Mouse (Mus musculus) neural tube, embryonic 12.5 days (tissue): ENCODE measurements around the gene Agbl3. TPM values are rescaled to one million over a fixed set of nuclear protein-coding genes. Genes with fewer than 3 reads are reported as not detected.

ENCODE experiments used
- ATAC-seq: fragments of 200-750 bp; cut with Nextera tagmentation; 2 replicates; pipeline ENCODE4 v1.8.0; 2017; ENCODE audit warnings: low read depth, mild to moderate bottlenecking, moderate TSS enrichment, moderate library complexity; ENCODE audit not compliant: low FRiP score
- H3K27ac ChIP-seq: fragments of 300-500 bp; sonication (generic); 2 replicates; pipeline ENCODE4 v1.5.1; 2016
- H3K27me3 ChIP-seq: fragments of 300-500 bp; sonication (generic); replicated peaks from 2 replicates; pipeline ENCODE4 v1.6.1; 2016; ENCODE audit warnings: mild to moderate bottlenecking
- H3K36me3 ChIP-seq: fragments of 300-500 bp; sonication (generic); 2 replicates; pipeline ENCODE4 v1.6.1; 2016; ENCODE audit warnings: mild to moderate bottlenecking
- H3K4me1 ChIP-seq: fragments of 300-500 bp; sonication (generic); 2 replicates; pipeline ENCODE4 v1.6.1; 2016
- H3K4me2 ChIP-seq: fragments of 300-500 bp; sonication (generic); replicated peaks from 2 replicates; pipeline ENCODE4 v1.6.1; 2016; ENCODE audit warnings: mild to moderate bottlenecking
- H3K4me3 ChIP-seq: fragments of 300-500 bp; sonication (generic); 2 replicates; pipeline ENCODE4 v1.5.1; 2016
- H3K9ac ChIP-seq: fragments of 300-500 bp; sonication (generic); 2 replicates; pipeline ENCODE4 v1.6.1; 2016; ENCODE audit warnings: mild to moderate bottlenecking
- H3K9me3 ChIP-seq: fragments of 300-500 bp; sonication (generic); 2 replicates; pipeline ENCODE4 v1.6.1; 2016; ENCODE audit warnings: mild to moderate bottlenecking
- WGBS: fragments of 180-500 bp; shearing (Covaris S2); methylation state at CpG from one replicate; pipeline ENCODE4 v1.1.7; 2016; 5-methylcytosine and 5-hydroxymethylcytosine counted together
- polyA plus RNA-seq: library from polyadenylated mRNA; unstranded; fragments of >200 nt; fragmentation: Nextera tagmentation; extraction: Ambion mirVana; gene quantifications from 2 replicates; pipeline ENCODE4 v1.2.1, GENCODE M21; 2016

The Agbl3 gene
- polyA plus RNA-seq, 1 experiment from 2014 or later, result 9.1 TPM

GRCm38 (mm10) chr6:34867995-34868350 lies 87.7 kb downstream of the Agbl3 start:
- Histone ChIP-seq H3K27me3 (no peaks in the 10 kb centered on the region), H3K4me3 (no peak overlapping the region), H3K27ac (no peak overlapping the region), H3K9ac (no peak overlapping the region), H3K36me3 (no peaks in the 10 kb centered on the region), H3K9me3 (no peaks in the 10 kb centered on the region), H3K4me1 (peaks cover 5% of the 10 kb centered on the region; the same call in 1 of the 2 replicates), H3K4me2 (no peak overlapping the region)
- 82% methylated on average over 10 of the region's 10 CpGs for WGBS
- ATAC-seq, result no peak

GRCm38 (mm10) chr6:34868507-34869217 lies 88.4 kb downstream of the Agbl3 start:
- no peaks in the 10 kb centered on the region for H3K27me3 ChIP-seq
- no peak overlapping the region for H3K4me3 ChIP-seq
- no peak overlapping the region for H3K27ac ChIP-seq
- no peaks in the 10 kb centered on the region for H3K9me3 ChIP-seq
- peaks cover 5% of the 10 kb centered on the region; the same call in 1 of the 2 replicates for H3K4me1 ChIP-seq
- no peak overlapping the region for H3K4me2 ChIP-seq
- H3K36me3 ChIP-seq, result peaks cover under 1% of the 10 kb centered on the region; the same call in 1 of the 2 replicates
- H3K9ac ChIP-seq, result no peak overlapping the region
- WGBS, result 80% methylated on average over 20 of the region's 20 CpGs
- no peak for ATAC-seq

- Histone ChIP-seq H3K4me2 (no peak overlapping the region), H3K27me3 (no peaks in the 10 kb centered on the region), H3K9ac (no peak overlapping the region), H3K27ac (no peak overlapping the region), H3K4me3 (no peak overlapping the region), H3K36me3 (peaks cover 4% of the 10 kb centered on the region; the same call in 1 of the 2 replicates), H3K4me1 (peaks cover 7% of the 10 kb centered on the region; the same call in 1 of the 2 replicates), H3K9me3 (no peaks in the 10 kb centered on the region)
- no peak for ATAC-seq
- WGBS, result 83% methylated on average over 13 of the region's 13 CpGs
Measured at GRCm38 (mm10) chr6:34869225-34869915, 89.1 kb downstream of the Agbl3 start.

DNA sequence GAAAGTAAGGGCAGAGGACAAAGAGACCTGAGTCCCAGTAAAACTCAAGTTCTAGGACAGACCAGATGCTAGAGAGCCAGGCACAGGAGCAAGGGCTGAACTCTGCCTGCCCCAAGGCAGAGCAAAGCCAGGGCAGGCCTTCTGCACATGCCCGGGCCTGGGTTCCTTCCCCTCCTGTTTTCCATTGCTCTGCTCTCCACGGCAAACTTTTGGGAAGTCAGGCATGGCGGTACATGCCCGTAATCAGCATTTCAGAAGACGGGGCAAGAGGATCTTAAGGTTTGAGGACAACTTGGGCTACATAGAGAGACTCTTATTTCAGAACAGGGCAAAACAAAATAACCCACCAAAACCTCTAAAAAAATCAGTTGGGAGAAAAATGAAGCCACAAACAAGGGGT lies 89.9 kb downstream of the Agbl3 start:
- 92% methylated on average over 5 of the region's 5 CpGs for WGBS
- H3K36me3 ChIP-seq, result peaks cover 4% of the 10 kb centered on the region; the same call in 1 of the 2 replicates
- H3K4me1 ChIP-seq, result peaks cover 10% of the 10 kb centered on the region; the same call in 1 of the 2 replicates
- no peak overlapping the region for H3K9ac ChIP-seq
- H3K4me2 ChIP-seq, result no peak overlapping the region
- no peaks in the 10 kb centered on the region for H3K9me3 ChIP-seq
- H3K4me3 ChIP-seq, result no peak overlapping the region
- H3K27ac ChIP-seq, result no peak overlapping the region
- no peak for ATAC-seq
- H3K27me3 ChIP-seq, result no peaks in the 10 kb centered on the region

GRCm38 (mm10) chr6:34870724-34871123 lies 90.5 kb downstream of the Agbl3 start:
- WGBS, result 90% methylated on average over 5 of the region's 5 CpGs
- ATAC-seq, result no peak
- H3K4me3 ChIP-seq, result no peak overlapping the region
- no peaks in the 10 kb centered on the region for H3K27me3 ChIP-seq
- no peak overlapping the region for H3K9ac ChIP-seq
- H3K36me3 ChIP-seq, result peaks cover 4% of the 10 kb centered on the region; the same call in 1 of the 2 replicates
- H3K4me2 ChIP-seq, result no peak overlapping the region
- no peaks in the 10 kb centered on the region for H3K9me3 ChIP-seq
- no peak overlapping the region for H3K27ac ChIP-seq
- H3K4me1 ChIP-seq, result peaks cover 10% of the 10 kb centered on the region; the same call in 1 of the 2 replicates

- H3K4me3 ChIP-seq, result no peak overlapping the region
- H3K4me1 ChIP-seq, result peaks cover 15% of the 10 kb centered on the region
- peaks cover 4% of the 10 kb centered on the region; the same call in 1 of the 2 replicates for H3K36me3 ChIP-seq
- no peak for ATAC-seq
- no peaks in the 10 kb centered on the region for H3K9me3 ChIP-seq
- H3K4me2 ChIP-seq, result no peak overlapping the region
- no peak overlapping the region for H3K9ac ChIP-seq
- H3K27ac ChIP-seq, result no peak overlapping the region
- H3K27me3 ChIP-seq, result no peaks in the 10 kb centered on the region
- 89% methylated on average over 7 of the region's 7 CpGs for WGBS
Measured at GRCm38 (mm10) chr6:34871929-34872328, 91.7 kb downstream of the Agbl3 start.

DNA sequence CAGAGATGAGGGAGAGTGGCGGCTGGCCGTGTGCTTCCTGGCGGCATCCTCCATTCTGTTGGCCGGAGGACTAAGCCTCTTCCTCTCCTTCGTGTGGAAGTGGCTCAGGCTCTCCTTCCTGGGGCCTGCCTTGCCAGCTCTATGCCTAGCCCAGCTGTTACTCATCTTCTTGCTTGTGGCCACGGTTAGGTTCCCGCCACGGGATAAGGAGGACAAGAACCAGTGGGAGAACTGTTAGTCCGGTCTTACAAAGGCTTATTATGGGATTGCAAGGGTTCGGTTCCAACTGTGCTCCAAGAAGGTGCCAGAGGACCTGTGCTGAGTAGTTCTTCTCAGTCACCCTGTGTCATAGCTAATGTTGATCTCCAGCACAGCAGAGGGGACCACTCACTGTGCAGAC lies 92.6 kb downstream of the Agbl3 start:
- no peaks in the 10 kb centered on the region for H3K9me3 ChIP-seq
- 93% methylated on average over 10 of the region's 10 CpGs for WGBS
- H3K27ac ChIP-seq, result no peak overlapping the region
- no peak overlapping the region for H3K9ac ChIP-seq
- peaks cover 4% of the 10 kb centered on the region; the same call in 1 of the 2 replicates for H3K36me3 ChIP-seq
- peaks cover 18% of the 10 kb centered on the region for H3K4me1 ChIP-seq
- ATAC-seq, result no peak
- H3K4me3 ChIP-seq, result no peak overlapping the region
- H3K4me2 ChIP-seq, result no peak overlapping the region
- no peaks in the 10 kb centered on the region for H3K27me3 ChIP-seq

DNA sequence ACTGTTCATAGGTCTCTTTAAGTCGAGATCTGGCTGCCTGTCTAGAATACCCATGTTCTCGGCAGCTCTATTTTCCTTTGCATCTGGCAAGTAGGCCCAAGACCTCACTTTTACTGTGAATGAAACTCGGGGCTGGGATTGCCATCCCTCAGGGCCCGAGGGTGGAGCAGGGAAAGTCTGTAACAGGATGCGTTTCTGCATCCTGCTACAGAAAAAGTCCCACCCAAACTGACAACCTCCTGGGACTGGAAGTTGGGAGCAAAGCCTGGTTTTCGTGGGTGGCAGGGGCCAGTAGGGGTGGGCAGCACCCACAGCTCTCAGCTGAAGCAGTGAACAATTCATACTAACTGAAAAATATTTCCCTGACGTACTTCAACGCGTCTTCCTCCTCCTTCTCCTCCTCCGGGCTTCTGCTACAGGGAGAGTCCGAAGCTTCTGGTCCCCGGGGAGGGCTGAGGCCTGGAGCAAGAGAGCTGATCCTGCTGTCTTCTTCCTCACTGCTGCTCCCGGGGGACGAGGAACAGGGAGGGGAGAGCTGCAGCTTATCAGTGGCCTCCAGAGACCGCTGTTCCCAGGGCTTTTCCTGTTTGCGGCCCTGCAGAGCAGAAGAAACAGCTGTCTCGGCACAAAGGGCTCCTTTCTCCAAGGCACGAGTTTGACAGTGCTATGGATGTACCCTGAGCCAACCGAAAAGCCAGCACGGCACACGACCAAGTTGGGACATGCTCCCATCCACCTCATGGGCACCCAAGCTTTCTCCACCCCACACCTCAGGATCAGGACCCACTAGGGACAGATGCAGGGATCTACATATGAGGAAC lies 94.1 kb downstream of the Agbl3 start:
- H3K4me1 ChIP-seq, result peaks cover 25% of the 10 kb centered on the region
- H3K27ac ChIP-seq, result no peak overlapping the region
- H3K36me3 ChIP-seq, result peaks cover 4% of the 10 kb centered on the region; the same call in 1 of the 2 replicates
- H3K4me3 ChIP-seq, result no peak overlapping the region
- no peaks in the 10 kb centered on the region for H3K9me3 ChIP-seq
- H3K4me2 ChIP-seq, result no peak overlapping the region
- H3K27me3 ChIP-seq, result no peaks in the 10 kb centered on the region
- 79% methylated on average over 21 of the region's 21 CpGs for WGBS
- H3K9ac ChIP-seq, result no peak overlapping the region
- ATAC-seq, result no peak

DNA sequence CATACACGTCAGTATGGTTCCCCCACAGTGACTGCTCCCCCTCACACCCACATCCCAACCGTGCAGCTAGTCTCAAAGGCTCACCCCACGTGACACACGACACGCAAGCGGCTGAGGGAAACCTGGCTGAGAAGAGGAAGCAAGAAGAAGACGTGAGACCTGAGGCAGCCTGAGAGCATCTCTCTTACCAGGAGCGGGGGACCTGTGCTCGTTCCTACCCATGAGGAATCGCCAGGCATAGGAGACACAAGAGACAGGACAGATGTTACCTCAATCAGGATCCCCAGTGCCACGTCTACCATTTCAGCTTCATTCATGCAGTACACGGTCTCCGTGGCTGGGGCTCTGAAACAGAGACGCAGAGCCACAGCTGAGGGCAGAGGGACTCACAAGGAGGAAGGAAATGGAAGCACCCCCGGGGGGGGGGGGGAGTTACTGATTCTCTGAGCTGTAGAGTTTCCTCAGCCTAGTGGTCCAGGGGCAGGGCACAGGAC lies 95.1 kb downstream of the Agbl3 start:
- no peaks in the 10 kb centered on the region for H3K27me3 ChIP-seq
- H3K9ac ChIP-seq, result no peak overlapping the region
- no peak overlapping the region for H3K4me2 ChIP-seq
- WGBS, result 91% methylated on average over 15 of the region's 15 CpGs
- peaks cover 25% of the 10 kb centered on the region for H3K4me1 ChIP-seq
- no peak overlapping the region for H3K27ac ChIP-seq
- peaks cover 4% of the 10 kb centered on the region for H3K36me3 ChIP-seq
- H3K4me3 ChIP-seq, result no peak overlapping the region
- H3K9me3 ChIP-seq, result no peaks in the 10 kb centered on the region
- no peak for ATAC-seq

GRCm38 (mm10) chr6:34875966-34876834 lies 96.0 kb downstream of the Agbl3 start:
- H3K27ac ChIP-seq, result no peak overlapping the region
- H3K4me1 ChIP-seq, result peaks cover 25% of the 10 kb centered on the region

DNA sequence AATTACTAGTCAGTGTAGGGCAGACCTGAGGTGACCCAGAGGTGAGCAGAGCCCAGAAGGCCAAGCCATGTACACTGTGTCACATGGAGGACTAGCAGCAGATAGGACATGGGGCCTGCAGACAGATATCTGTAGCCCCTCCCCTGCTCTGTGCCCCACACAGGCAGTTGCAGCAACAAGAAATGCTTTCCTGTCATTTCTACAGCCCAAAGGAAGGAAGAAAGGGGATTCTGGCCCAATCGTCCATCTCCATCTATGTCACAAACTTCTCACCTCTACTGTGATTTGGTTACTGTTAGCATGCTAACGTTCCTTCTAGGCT lies 96.6 kb downstream of the Agbl3 start:
- Histone ChIP-seq H3K9me3 (no peaks in the 10 kb centered on the region), H3K27ac (no peak overlapping the region), H3K27me3 (no peaks in the 10 kb centered on the region), H3K4me1 (peaks cover 25% of the 10 kb centered on the region), H3K4me2 (peak overlapping the region; percentile 75), H3K4me3 (peak overlapping the region; percentile 66), H3K36me3 (peaks cover 9% of the 10 kb centered on the region), H3K9ac (peak overlapping the region; percentile 75)
- 43% methylated on average over 2 of the region's 2 CpGs for WGBS
- no peak for ATAC-seq

More at GRCm38 (mm10) chr6:34875966-34876834, 96.0 kb downstream of the Agbl3 start:
- 71% methylated on average over 12 of the region's 12 CpGs for WGBS
- Histone ChIP-seq H3K36me3 (peaks cover 7% of the 10 kb centered on the region), H3K9me3 (no peaks in the 10 kb centered on the region), H3K4me3 (no peak overlapping the region), H3K27me3 (no peaks in the 10 kb centered on the region), H3K4me2 (peak overlapping the region; percentile 75), H3K9ac (no peak overlapping the region)
- no peak for ATAC-seq
